Mouse (Mus musculus) limb, embryonic 13.5 days (tissue): Measurements from ENCODE around the gene Acd. TPM values are rescaled to one million over a fixed set of nuclear protein-coding genes. Genes with fewer than 3 reads are reported as not detected.

Experiments used
- ATAC-seq: fragments of 200-750 bp; cut with Nextera tagmentation; 2 replicates; pipeline ENCODE4 v1.8.0; 2017; ENCODE audit warnings: low read depth, moderate number of reproducible peaks, moderate TSS enrichment; ENCODE audit not compliant: low FRiP score
- H3K27ac ChIP-seq: fragments of 300-500 bp; sonication (generic); 2 replicates; pipeline ENCODE4 v1.5.1; 2015; ENCODE audit warnings: inconsistent platforms, mild to moderate bottlenecking, moderate library complexity
- H3K27me3 ChIP-seq: fragments of 300-500 bp; sonication (generic); 2 replicates; pipeline ENCODE4 v1.6.1; 2015; ENCODE audit warnings: mild to moderate bottlenecking, inconsistent platforms
- H3K36me3 ChIP-seq: fragments of 300-500 bp; sonication (generic); 2 replicates; pipeline ENCODE4 v1.6.1; 2015; ENCODE audit warnings: inconsistent platforms, mild to moderate bottlenecking, moderate library complexity
- H3K4me1 ChIP-seq: fragments of 300-500 bp; sonication (generic); 2 replicates; pipeline ENCODE4 v1.6.1; 2015; ENCODE audit warnings: inconsistent platforms
- H3K4me2 ChIP-seq: fragments of 300-500 bp; sonication (generic); replicated peaks from 2 replicates; pipeline ENCODE4 v1.6.1; 2015; ENCODE audit warnings: inconsistent platforms, mild to moderate bottlenecking, moderate library complexity
- H3K4me3 ChIP-seq: fragments of 300-500 bp; sonication (generic); 2 replicates; pipeline ENCODE4 v1.5.1; 2015; ENCODE audit warnings: moderate library complexity, mild to moderate bottlenecking, inconsistent platforms
- H3K9ac ChIP-seq: fragments of 300-500 bp; sonication (generic); 2 replicates; pipeline ENCODE4 v1.6.1; 2015; ENCODE audit warnings: mild to moderate bottlenecking, inconsistent platforms
- H3K9me3 ChIP-seq: fragments of 300-500 bp; sonication (generic); 2 replicates; pipeline ENCODE4 v1.6.1; 2016; ENCODE audit warnings: inconsistent platforms
- whole genome bisulfite sequencing: fragments of 180-500 bp; shearing (Covaris S2); methylation state at CpG from one replicate; pipeline ENCODE4 v1.1.7; 2015; 5-methylcytosine and 5-hydroxymethylcytosine counted together
- polyA plus RNA-seq: library from polyadenylated mRNA; unstranded; fragments of >200 nt; fragmentation: Nextera tagmentation; extraction: Ambion mirVana; gene quantifications from 2 replicates; pipeline ENCODE4 v1.2.1, GENCODE M21; 2015

Gene Acd
- 81.5 and 83.9 TPM in 2 replicates for polyA plus RNA-seq

DNA sequence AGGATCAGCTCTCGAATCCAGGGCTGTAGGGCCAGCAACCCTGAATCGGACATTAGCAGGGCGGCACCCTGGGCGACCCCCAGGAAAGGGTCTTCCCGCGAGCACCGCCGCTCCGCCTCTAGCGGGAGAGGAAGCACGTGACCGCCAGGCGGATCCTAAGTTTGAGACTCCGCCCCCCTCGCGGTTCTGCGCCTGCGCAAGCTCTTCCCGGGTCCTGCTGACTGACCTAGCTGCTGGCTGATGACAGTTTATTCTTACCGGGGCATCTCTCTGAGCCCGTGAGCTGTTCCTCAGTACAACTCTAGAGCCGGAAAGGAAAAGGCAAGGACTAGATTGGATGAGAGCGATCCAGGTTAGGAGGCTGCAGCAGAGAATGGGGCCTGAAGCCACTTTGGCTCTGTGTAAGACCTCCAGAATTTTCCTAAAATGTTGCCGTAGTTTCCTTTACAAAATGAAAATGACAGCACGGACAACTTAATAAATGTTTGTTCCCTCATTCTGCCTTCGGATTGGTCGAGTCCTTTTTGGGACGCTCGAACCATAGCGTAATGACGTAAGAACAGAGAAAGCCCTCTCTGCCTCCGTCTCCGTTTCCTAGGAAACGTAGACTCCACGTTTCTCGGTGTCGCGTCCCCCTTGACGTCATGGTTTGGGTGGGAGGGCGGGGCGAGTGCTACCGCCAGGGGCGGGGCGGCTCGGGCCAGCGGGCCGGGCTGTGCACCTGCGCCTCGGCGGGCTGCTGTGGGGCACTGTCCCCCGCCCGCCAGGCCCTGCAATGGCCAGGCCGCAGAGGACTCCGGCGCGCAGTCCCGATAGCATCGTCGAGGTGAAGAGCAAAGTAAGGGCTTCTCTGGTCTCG lies at the start of gene Acd, which contains the start of gene Pard6a:
Gene Acd, minus strand, starts transcription at position 137 of the 859 bp plus-strand sequence.
Gene Pard6a, plus strand, starts transcription at position 183 of the 859 bp plus-strand sequence.
- ATAC-seq: peak; percentile 84
- Histone ChIP-seq H3K27me3 (0 out of 2 replicates have a peak, but pooled peaks cover 4% of the 10 kb centered on the region), H3K27ac (peak within 1 kb of the TSS; percentile 91), H3K4me1 (peaks cover 19% of the 10 kb centered on the region), H3K4me2 (peak within 1 kb of the TSS; percentile 87), H3K9ac (peak within 1 kb of the TSS; percentile 71), H3K4me3 (peak within 1 kb of the TSS; percentile 71), H3K9me3 (no peaks in the 10 kb centered on the region), H3K36me3 (peaks cover 51% of the 10 kb centered on the region)
- under 1% methylated on average over 60 of the region's 60 CpGs for WGBS

DNA sequence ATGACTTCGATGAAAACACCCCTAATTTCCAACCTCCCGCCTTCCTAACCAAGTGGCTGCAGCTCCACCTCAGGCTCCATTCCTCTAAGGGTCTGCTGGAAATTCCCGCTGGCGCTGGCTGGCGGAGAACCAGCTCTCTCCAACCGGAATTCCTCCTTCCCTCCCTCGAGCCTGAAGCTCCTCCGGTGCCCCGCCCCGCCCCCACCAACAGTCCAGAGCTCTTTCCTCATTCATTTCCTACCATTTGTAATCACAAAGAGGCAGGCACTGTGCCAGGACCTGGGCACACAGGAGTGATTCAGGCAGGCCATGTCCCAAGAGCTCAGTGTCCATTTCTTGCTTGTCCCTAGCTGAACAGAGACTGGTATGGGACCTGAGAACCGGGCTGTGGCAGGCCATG lies 49.7 kb upstream of the Acd start:
- no peaks in the 10 kb centered on the region for H3K36me3 ChIP-seq
- peak overlapping the region; percentile 2; the same call in 1 of the 2 replicates for H3K9ac ChIP-seq
- H3K27ac ChIP-seq: no peak overlapping the region; the same call in 1 of the 2 replicates
- H3K4me2 ChIP-seq: peak overlapping the region; percentile 36
- no peaks in the 10 kb centered on the region for H3K9me3 ChIP-seq
- H3K27me3 ChIP-seq: no peaks in the 10 kb centered on the region
- 10% methylated on average over 11 of the region's 11 CpGs for WGBS
- no peak for ATAC-seq
- H3K4me3 ChIP-seq: no peak overlapping the region
- peaks cover 29% of the 10 kb centered on the region for H3K4me1 ChIP-seq

DNA sequence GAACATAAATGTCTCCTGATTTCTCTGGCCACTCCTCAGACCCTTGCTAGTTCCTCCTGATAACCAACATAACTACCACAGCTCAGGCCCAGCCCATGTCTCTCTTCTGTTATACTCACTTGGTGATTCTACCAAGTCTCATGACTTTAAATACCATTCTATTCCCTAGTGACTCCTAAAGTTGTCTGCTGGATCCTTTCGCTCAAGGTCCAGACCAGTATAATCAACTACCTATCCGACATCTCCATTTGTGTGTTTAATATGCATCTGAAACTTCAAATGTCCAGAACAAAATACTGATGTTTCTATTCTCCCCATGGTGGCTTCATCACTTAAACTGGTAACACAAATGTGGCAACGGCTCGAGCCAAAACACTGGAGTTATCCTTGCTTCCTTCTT lies 42.4 kb upstream of the Acd start:
- H3K27ac ChIP-seq: no peak overlapping the region
- no peak overlapping the region for H3K4me2 ChIP-seq
- peaks cover 17% of the 10 kb centered on the region for H3K4me1 ChIP-seq
- no peak for ATAC-seq
- no peak overlapping the region for H3K4me3 ChIP-seq
- H3K36me3 ChIP-seq: peaks cover 3% of the 10 kb centered on the region; the same call in 1 of the 2 replicates
- WGBS: 79% methylated on average over 4 of the region's 4 CpGs
- H3K27me3 ChIP-seq: no peaks in the 10 kb centered on the region
- no peak overlapping the region; the same call in 1 of the 2 replicates for H3K9ac ChIP-seq
- H3K9me3 ChIP-seq: no peaks in the 10 kb centered on the region

DNA sequence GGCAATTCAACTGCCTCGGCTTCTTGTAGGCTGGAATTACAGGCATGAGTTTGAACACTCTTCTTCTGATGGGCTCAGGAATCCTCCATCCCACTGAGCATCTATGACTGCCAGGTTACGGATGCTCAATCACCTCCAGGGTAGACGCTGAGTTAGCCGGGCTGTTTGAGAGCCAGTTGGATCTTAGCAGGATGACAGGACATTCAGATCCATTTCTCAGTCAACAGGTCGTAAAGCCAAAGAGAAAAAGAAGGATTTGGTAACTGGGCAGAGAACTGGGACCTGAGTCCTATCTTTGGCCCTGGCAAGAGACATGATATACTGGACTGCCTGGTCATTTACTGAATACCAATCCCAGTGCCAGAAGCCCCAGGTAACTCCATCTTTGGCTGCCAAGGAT lies 38.3 kb upstream of the Acd start:
- H3K9me3 ChIP-seq: no peaks in the 10 kb centered on the region
- 78% methylated on average over 5 of the region's 5 CpGs for WGBS

DNA sequence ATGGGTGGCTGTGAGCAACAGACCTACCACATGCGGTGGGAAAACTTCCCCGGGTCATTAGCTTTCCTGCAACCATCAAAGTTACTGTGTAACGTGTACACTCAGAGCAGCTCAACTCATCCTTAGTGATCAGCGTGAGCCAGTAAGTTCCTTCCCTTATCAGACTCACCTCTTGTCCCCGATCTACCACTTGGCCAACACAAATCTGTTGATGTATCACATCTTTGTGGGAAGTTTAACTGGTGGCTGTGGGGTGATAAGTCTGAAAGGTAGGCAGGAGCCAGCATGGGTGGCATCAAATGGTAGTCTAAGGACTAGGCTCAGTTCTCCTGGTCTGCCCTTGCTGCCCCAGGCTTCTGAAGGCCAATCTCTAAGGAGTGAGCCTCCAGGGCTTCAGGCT lies 31.3 kb upstream of the Acd start:
- ATAC-seq: no peak
- H3K36me3 ChIP-seq: peaks cover 13% of the 10 kb centered on the region
- H3K9ac ChIP-seq: no peak overlapping the region
- H3K4me1 ChIP-seq: no peaks in the 10 kb centered on the region
- 92% methylated on average over 5 of the region's 5 CpGs for WGBS
- no peaks in the 10 kb centered on the region for H3K9me3 ChIP-seq
- no peaks in the 10 kb centered on the region for H3K27me3 ChIP-seq
- H3K4me2 ChIP-seq: no peak overlapping the region
- no peak overlapping the region for H3K27ac ChIP-seq
- H3K4me3 ChIP-seq: no peak overlapping the region

More for the DNA sequence above, 38.3 kb upstream of the Acd start:
- Histone ChIP-seq H3K36me3 (peaks cover 6% of the 10 kb centered on the region; the same call in 1 of the 2 replicates), H3K27me3 (no peaks in the 10 kb centered on the region), H3K4me1 (peaks cover 12% of the 10 kb centered on the region), H3K4me2 (no peak overlapping the region), H3K9ac (no peak overlapping the region), H3K27ac (no peak overlapping the region), H3K4me3 (no peak overlapping the region)
- no peak for ATAC-seq

DNA sequence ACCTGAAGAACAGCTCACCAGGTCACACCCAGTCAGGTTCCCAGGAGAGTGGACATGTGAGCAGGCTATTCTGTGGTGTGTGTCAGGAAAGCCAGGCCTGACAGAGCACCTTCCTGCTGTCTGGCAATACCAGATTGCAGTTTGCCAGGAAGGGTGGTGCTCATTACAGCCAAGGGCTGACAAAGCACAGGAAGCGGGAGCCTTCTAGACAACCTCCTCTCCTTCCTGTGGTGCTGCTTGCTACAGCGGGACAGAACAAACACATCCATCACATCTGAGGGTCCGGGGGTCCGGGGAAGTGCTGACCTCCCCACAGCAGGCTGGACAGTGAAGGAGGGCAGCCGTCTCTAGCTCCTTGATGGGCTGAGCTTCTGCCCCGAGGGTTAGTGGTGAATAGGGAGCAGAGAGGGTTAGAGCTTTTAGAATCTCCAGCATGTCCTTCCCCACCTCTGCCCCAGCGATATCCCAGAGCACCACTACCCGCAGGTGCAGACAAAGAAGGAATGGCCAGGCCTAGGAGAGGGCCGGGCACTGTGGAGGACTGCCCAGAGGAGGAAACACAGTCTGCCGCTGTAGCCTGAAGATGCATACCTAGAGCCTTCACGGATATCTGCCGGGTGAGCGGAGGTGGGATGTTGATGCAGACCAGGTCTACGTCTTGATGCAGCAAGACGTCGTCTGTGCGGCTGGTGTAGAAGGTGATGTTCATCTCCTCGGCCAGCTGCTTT lies 26.7 kb upstream of the Acd start:
- H3K9ac ChIP-seq: no peak overlapping the region
- no peak for ATAC-seq
- H3K4me2 ChIP-seq: no peak overlapping the region
- no peaks in the 10 kb centered on the region for H3K27me3 ChIP-seq
- H3K4me3 ChIP-seq: no peak overlapping the region
- H3K36me3 ChIP-seq: peaks cover 39% of the 10 kb centered on the region
- no peaks in the 10 kb centered on the region for H3K9me3 ChIP-seq
- no peak overlapping the region for H3K27ac ChIP-seq
- no peaks in the 10 kb centered on the region for H3K4me1 ChIP-seq
- WGBS: 85% methylated on average over 18 of the region's 18 CpGs

DNA sequence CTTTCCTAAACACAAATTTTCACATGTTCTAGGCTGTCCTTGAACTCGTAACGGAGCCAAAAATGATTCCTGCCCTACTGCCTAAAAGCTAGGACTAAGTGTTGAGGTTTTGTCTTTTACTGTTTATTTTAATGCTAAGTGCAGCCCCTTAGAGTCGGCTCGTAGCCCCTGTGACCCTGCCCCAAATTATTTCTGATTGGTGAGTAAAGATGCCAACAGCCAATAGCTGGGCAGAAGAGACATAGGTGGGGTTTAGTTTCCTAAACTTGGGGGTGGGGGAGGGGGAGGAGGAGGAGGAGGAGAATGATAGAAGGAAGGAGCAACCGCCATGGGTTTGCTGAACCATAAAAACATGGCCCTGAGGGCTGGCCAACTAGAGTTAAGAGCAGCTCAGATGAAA lies 24.8 kb upstream of the Acd start:
- H3K27ac ChIP-seq: no peak overlapping the region
- WGBS: 78% methylated on average over 5 of the region's 5 CpGs
- no peak overlapping the region for H3K9ac ChIP-seq
- peaks cover 46% of the 10 kb centered on the region for H3K36me3 ChIP-seq
- ATAC-seq: no peak
- H3K4me3 ChIP-seq: no peak overlapping the region
- H3K4me1 ChIP-seq: no peaks in the 10 kb centered on the region
- H3K9me3 ChIP-seq: no peaks in the 10 kb centered on the region
- no peaks in the 10 kb centered on the region for H3K27me3 ChIP-seq
- no peak overlapping the region for H3K4me2 ChIP-seq

DNA sequence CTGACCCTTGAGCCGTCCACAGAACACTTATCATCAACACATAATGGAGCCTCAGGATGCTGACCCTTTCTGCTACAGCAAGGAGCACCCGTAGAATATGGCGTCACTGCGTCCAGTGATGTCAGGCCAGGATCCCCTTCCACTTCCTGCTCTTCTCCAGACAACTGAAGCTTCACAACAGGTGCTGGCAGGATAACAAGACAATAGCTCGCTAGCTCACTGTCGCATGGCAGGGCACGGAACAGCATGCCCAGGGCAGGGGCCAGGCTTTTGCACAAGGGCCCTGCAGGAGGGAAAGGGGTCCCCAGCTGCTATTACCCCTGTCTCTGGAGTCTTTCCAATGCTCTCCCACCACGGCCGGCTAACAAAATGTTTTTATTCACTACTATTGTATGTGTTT lies 22.0 kb upstream of the Acd start:
- H3K4me1 ChIP-seq: no peaks in the 10 kb centered on the region
- H3K27me3 ChIP-seq: no peaks in the 10 kb centered on the region
- H3K4me3 ChIP-seq: no peak overlapping the region
- no peak overlapping the region for H3K9ac ChIP-seq
- peaks cover 51% of the 10 kb centered on the region for H3K36me3 ChIP-seq
- WGBS: 94% methylated on average over 9 of the region's 9 CpGs
- H3K9me3 ChIP-seq: no peaks in the 10 kb centered on the region
- no peak overlapping the region for H3K27ac ChIP-seq
- no peak overlapping the region for H3K4me2 ChIP-seq
- no peak for ATAC-seq

DNA sequence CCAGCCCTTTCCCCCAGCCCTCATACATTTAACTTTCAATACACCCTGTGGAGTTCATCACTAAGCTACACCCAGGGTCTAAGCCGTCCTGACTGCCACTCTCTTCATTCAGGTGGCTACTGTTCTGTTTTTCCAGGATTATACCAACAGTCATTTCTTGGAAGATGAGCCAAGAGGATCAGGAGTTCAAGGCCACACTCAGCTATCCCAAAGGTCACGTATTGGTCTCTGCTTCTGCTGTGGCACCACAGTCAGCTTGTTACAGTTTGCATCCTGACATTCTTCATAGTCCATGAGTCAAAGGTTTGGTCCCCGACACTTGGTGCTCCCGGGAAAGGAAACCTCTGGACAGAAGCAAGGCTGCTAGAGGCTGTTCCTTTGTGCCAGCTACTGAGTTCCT lies 18.7 kb upstream of the Acd start:
- 89% methylated on average over 4 of the region's 4 CpGs for WGBS
- no peak overlapping the region for H3K4me2 ChIP-seq
- no peaks in the 10 kb centered on the region for H3K9me3 ChIP-seq
- no peak overlapping the region for H3K27ac ChIP-seq
- H3K27me3 ChIP-seq: no peaks in the 10 kb centered on the region
- H3K36me3 ChIP-seq: peaks cover 43% of the 10 kb centered on the region
- no peak overlapping the region for H3K9ac ChIP-seq
- no peak overlapping the region for H3K4me3 ChIP-seq
- H3K4me1 ChIP-seq: 0 out of 2 replicates have a peak, but pooled peaks cover 5% of the 10 kb centered on the region
- ATAC-seq: no peak

DNA sequence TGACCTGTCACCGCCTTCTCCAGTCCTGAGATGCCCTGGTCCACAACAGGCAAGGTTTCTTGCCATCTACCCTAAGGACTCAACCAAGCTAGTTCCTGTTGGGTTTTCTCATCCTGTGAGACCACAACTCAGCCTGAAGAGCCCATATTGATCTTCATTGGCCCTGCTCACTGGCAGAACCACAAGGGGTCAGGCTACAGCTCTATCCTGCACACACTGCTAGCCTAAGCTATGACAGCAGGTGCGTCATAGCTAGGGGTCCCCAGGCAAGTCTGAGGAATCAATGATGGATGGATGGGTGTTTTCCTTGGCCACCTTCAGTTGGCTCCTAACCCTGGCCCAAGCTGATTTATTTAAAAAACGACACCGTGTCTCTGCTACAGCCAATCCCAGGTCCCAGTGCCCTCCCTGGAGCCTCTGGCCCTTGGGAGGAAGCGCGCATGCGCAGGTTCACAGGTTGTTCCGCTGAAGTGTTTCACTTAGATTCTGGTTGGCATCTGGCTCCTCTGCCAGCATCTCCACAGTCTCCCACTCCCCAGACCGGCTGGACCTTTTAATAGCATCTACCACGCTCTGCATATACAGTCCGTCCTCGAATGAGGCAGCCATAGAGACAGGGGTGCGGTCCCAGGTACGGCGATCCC lies 15.5 kb upstream of the Acd start:
- no peak for ATAC-seq
- Histone ChIP-seq H3K36me3 (peaks cover 26% of the 10 kb centered on the region), H3K4me1 (0 out of 2 replicates have a peak, but pooled peaks cover 5% of the 10 kb centered on the region), H3K9me3 (no peaks in the 10 kb centered on the region), H3K4me2 (no peak overlapping the region), H3K4me3 (no peak overlapping the region), H3K27me3 (no peaks in the 10 kb centered on the region), H3K9ac (no peak overlapping the region), H3K27ac (no peak overlapping the region)
- 92% methylated on average over 15 of the region's 15 CpGs for WGBS

DNA sequence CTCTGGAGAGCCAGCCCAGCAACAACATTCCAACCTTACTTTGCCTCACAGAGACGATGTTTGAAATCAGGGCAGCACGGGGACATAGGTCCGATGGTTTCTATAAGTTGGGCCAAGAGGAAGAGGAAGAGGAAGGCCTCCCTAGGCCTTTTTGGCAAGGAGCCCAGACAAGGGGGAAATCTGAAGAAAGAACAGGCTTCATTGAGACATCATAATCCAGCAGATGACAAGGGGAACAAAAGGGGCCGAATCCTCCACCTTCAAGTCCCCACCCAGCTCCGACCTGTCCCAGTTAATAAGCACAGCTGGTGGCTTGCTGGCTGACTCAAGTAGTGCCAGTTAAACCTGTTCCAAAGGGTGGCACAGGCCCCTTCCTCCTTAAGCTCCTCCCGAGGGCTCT lies 14.1 kb upstream of the Acd start:
- H3K27me3 ChIP-seq: no peaks in the 10 kb centered on the region
- H3K9me3 ChIP-seq: no peaks in the 10 kb centered on the region
- H3K4me3 ChIP-seq: no peak overlapping the region
- WGBS: 72% methylated on average over 6 of the region's 6 CpGs
- 0 out of 2 replicates have a peak, but pooled peaks cover 5% of the 10 kb centered on the region for H3K4me1 ChIP-seq
- ATAC-seq: no peak
- peaks cover 21% of the 10 kb centered on the region for H3K36me3 ChIP-seq
- H3K9ac ChIP-seq: no peak overlapping the region
- H3K4me2 ChIP-seq: no peak overlapping the region
- peak overlapping the region; percentile 48; the same call in 1 of the 2 replicates for H3K27ac ChIP-seq
